Mouse (Mus musculus) stomach, embryonic 16.5 days (tissue): ENCODE measurements around the gene Mmd2. TPM values are rescaled to one million over a fixed set of nuclear protein-coding genes. Genes with fewer than 3 reads are reported as not detected.

Source experiments
- ATAC-seq: fragments of 200-750 bp; cut with Nextera tagmentation; 2 replicates; pipeline ENCODE4 v1.8.0; 2017; ENCODE audit warnings: moderate number of reproducible peaks, moderate TSS enrichment; ENCODE audit not compliant: insufficient read depth, low FRiP score
- H3K27ac ChIP-seq: fragments of 300-500 bp; sonication (generic); 2 replicates; pipeline ENCODE4 v1.5.1; 2014; ENCODE audit warnings: low read length
- H3K27me3 ChIP-seq: fragments of 300-500 bp; sonication (generic); 2 replicates; pipeline ENCODE4 v1.6.1; 2014; ENCODE audit warnings: low read length, control low read depth, mixed read lengths; ENCODE audit not compliant: control insufficient read depth, insufficient read depth
- H3K36me3 ChIP-seq: fragments of 300-500 bp; sonication (generic); 2 replicates; pipeline ENCODE4 v1.6.1; 2014; ENCODE audit warnings: low read length; ENCODE audit not compliant: control insufficient read depth, insufficient read depth
- H3K4me1 ChIP-seq: fragments of 300-500 bp; sonication (generic); 2 replicates; pipeline ENCODE4 v1.6.1; 2014; ENCODE audit warnings: low read length, control low read depth, mixed read lengths; ENCODE audit not compliant: control insufficient read depth, insufficient read depth
- H3K4me2 ChIP-seq: fragments of 300-500 bp; sonication (generic); 2 replicates; pipeline ENCODE4 v1.6.1; 2014; ENCODE audit warnings: low read depth, low read length, mixed read lengths
- H3K4me3 ChIP-seq: fragments of 300-500 bp; sonication (generic); replicated peaks from 2 replicates; pipeline ENCODE4 v1.5.1; 2014; ENCODE audit warnings: mild to moderate bottlenecking, low read length
- H3K9ac ChIP-seq: fragments of 300-500 bp; sonication (generic); 2 replicates; pipeline ENCODE4 v1.6.1; 2014; ENCODE audit warnings: low read length
- H3K9me3 ChIP-seq: fragments of 300-500 bp; sonication (generic); replicated peaks from 2 replicates; pipeline ENCODE4 v1.6.1; 2016; ENCODE audit warnings: low read length, control low read depth; ENCODE audit not compliant: control insufficient read depth
- WGBS: fragments of 180-500 bp; shearing (Covaris S2); extraction: QIAGEN DNeasy Blood & Tissue Kit; methylation state at CpG from one replicate; pipeline ENCODE4 v1.1.7; 2014; 5-methylcytosine and 5-hydroxymethylcytosine counted together
- polyA plus RNA-seq: library from polyadenylated mRNA; unstranded; fragments of >200 nt; fragmentation: Nextera tagmentation; extraction: Ambion mirVana; gene quantifications from 2 replicates; pipeline ENCODE4 v1.2.1, GENCODE M21; 2015

The Mmd2 gene
- polyA plus RNA-seq, 1 experiment from 2014 or later = 3.6 TPM

DNA sequence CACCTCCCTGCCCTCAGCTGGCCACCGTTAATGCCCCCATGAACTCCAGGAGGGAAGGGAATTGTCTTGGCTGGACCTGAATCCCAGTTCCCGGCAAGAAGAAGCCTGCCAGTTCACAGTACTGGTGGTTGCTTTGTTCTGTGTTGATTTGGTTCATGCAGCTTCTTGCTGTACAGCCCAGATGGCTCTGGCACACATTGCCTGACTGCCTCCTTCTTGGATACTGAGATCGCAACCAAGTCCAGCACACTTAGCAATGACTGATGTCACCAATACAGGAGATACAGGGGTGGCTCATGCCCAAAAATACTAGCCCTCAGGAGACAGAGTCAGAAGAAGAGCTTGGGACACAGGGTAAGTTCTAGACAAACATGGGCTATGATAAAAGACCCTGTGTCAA is 12.9 kb downstream of the Mmd2 start:
- 69% methylated on average over 3 of the region's 3 CpGs for WGBS

DNA sequence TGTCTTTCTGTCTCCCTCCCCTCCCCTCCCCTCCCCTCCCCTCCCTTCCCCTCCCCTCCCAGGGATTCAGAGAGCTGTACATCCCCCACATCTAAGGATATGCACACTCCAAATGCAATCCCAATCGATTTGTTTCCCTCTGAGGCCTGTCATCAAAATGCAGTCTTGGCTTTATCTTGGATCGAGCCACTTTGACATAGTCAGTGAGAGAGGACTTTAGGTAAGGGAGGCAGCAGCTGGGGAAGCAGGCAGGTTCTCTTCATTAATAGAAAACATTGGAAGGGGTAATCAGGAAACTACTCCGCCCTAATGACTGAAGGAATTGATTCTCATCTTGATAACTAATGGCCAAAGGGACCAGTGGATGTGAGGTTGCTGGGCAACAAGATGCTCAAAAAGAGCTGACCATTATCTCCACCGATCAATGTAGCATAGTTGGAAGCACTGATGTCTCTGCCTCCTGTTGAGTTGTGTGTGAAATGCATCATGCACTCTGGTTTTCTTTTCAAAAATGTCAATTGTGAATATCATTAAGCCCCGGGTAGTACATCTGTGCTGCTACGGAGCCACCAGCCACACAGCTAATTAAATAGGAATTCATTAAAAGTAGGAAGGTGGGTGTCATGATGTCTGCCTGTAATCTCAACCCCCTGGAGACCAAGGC is 17.5 kb downstream of the Mmd2 start:
- Histone ChIP-seq H3K27ac (no peak overlapping the region), H3K4me1 (no peaks in the 10 kb centered on the region), H3K27me3 (no peaks in the 10 kb centered on the region), H3K9ac (no peak overlapping the region), H3K4me3 (no peak overlapping the region), H3K4me2 (no peak overlapping the region), H3K36me3 (no peaks in the 10 kb centered on the region), H3K9me3 (no peaks in the 10 kb centered on the region)
- 82% methylated on average over 6 of the region's 6 CpGs for WGBS
- ATAC-seq = no peak

More for the DNA sequence above, 12.9 kb downstream of the Mmd2 start:
- Histone ChIP-seq H3K4me3 (no peak overlapping the region), H3K4me1 (no peaks in the 10 kb centered on the region), H3K27ac (no peak overlapping the region), H3K36me3 (no peaks in the 10 kb centered on the region), H3K27me3 (no peaks in the 10 kb centered on the region), H3K9ac (no peak overlapping the region), H3K9me3 (no peaks in the 10 kb centered on the region), H3K4me2 (no peak overlapping the region)
- ATAC-seq = no peak

DNA sequence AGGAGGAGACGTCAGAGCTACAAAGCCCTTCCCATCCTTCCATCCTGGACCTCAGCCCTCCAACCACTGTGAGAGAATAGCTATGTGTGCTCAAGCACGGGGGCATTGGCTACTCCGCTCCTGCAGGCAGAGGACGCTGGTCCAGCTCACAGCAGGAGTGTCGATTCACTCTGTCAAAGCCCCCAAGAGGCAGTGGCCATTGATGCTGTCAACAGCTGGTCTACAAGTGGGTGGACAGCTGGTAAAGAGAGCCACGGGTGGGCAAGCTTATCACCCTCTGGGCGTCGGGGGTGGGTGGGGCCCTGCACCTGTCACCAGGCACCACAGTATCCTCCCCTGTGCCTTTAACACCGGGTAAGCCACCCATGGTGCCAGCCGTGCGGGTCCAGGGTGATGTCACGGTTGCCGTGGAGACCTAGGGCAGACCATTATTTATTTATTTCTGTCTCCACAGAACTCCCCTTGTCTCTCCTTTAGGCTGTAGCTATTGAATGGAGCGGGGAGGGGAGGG is 24.9 kb downstream of the Mmd2 start:
- Histone ChIP-seq H3K4me1 (no peaks in the 10 kb centered on the region), H3K9me3 (no peaks in the 10 kb centered on the region), H3K36me3 (no peaks in the 10 kb centered on the region), H3K27ac (no peak overlapping the region), H3K4me3 (no peak overlapping the region), H3K9ac (no peak overlapping the region), H3K4me2 (no peak overlapping the region), H3K27me3 (no peaks in the 10 kb centered on the region)
- ATAC-seq = peak; percentile 66; the same call in 1 of the 2 replicates
- 49% methylated on average over 14 of the region's 14 CpGs for WGBS

DNA sequence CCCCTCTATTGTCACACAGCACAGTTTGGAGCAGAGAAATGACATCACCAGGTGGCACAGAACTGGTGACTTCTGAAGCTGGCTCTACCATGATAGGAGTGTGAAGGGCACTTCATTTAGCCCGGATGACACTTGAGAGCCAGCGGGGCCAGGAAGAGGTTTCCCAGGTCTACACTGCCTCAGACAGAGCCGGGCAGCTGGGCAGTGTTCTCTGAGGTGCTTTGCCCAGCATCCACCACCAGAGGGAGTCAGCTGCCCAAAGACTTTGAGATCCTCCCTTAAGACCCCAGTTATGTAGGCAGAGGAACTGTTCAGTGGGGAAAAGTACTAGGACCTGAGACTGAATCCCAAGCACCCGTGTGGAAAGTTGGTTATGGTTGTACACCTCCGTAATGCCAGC is 27.1 kb downstream of the Mmd2 start:
- H3K9me3 ChIP-seq = no peaks in the 10 kb centered on the region
- H3K27ac ChIP-seq = no peak overlapping the region
- no peaks in the 10 kb centered on the region for H3K4me1 ChIP-seq
- no peak overlapping the region for H3K9ac ChIP-seq
- H3K4me3 ChIP-seq = no peak overlapping the region
- 9% methylated on average over 5 of the region's 5 CpGs for WGBS
- no peaks in the 10 kb centered on the region for H3K27me3 ChIP-seq
- no peak overlapping the region for H3K4me2 ChIP-seq
- ATAC-seq = 0 out of 2 replicates have a peak, but pooled peaks have one; percentile 35
- no peaks in the 10 kb centered on the region for H3K36me3 ChIP-seq

DNA sequence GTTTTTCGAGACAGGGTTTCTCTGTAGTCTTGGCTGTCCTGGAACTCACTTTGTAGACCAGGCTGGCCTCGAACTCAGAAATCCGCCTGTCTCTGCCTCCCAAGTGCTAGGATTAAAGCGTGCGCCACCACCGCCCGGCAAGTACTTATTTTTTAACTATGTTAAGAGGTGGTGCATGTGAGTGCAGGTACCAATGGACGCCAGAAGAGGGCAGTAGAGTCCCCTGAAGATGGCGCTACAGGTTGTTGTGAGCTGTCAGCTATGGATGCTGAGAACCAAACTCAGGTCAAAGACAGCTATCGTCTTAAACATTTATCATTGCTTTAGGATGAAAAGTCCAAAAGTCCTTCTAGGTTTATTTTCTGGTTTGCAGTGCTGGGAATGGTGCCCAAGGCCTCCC is 30.4 kb downstream of the Mmd2 start:
- Histone ChIP-seq H3K4me3 (no peak overlapping the region), H3K4me2 (no peak overlapping the region), H3K36me3 (no peaks in the 10 kb centered on the region), H3K27me3 (no peaks in the 10 kb centered on the region), H3K9ac (no peak overlapping the region), H3K4me1 (no peaks in the 10 kb centered on the region), H3K27ac (no peak overlapping the region), H3K9me3 (no peaks in the 10 kb centered on the region)
- ATAC-seq = no peak
- WGBS = 86% methylated on average over 10 of the region's 10 CpGs

DNA sequence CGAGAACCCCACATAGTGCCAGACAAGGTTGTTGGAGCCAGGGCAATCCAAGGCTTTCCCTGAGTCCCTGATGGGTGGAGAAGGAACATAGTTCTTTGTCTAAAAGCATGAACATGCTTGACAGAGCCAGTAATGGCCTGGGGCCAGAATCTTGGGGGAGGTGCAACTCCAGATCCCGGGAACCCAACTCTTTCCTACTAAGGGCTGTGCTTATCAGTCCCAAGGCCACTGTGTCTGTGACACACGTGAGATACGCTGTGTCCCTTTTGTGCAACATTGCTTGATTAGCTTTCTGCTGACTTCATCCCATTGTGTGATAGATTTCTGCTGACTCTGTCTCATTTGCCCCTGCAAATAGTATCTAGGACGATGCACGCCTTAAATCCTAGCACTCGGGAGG is 31.8 kb downstream of the Mmd2 start:
- 76% methylated on average over 7 of the region's 7 CpGs for WGBS
- no peak for ATAC-seq
- H3K4me2 ChIP-seq = no peak overlapping the region

DNA sequence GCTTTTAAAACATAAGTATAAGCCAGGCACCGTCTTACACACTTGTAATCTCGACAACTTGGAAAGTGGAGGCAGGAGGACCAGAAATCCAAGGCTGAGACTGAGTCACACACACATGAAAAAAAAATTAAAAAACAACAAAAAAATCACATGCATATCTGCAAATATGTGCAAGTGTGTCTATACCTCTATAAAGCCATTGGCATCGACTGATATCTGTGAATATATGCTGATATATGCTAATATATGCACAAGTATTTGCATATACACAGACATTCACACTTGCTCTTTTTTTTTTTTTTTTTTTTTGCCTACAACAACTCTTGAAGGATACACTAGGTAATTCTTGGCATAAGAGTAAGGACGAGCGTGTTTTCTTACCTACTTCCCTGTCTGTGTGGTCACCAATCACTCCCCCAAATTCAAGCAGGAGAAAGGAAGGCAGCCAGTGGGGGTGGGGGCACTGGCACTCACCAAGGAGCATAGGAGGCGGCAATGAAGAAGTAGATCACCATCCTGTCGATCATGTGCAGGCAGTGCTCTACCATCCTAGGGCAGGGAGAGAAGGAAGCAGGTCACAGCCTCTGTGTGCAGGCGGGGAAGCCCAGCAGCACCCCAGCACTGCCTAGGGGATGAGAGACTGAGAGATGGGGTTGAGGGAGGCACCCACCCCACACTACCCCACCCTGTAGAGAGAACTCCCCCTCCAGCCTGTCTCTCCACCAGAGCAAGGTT is 34.1 kb downstream of the Mmd2 start:
- Histone ChIP-seq H3K36me3 (no peaks in the 10 kb centered on the region), H3K4me3 (no peak overlapping the region), H3K9ac (no peak overlapping the region), H3K4me2 (no peak overlapping the region), H3K27ac (no peak overlapping the region), H3K9me3 (no peaks in the 10 kb centered on the region), H3K4me1 (no peaks in the 10 kb centered on the region), H3K27me3 (no peaks in the 10 kb centered on the region)
- no peak for ATAC-seq
- WGBS = 76% methylated on average over 8 of the region's 8 CpGs

More for the DNA sequence above, 31.8 kb downstream of the Mmd2 start:
- H3K4me3 ChIP-seq = no peak overlapping the region
- H3K27ac ChIP-seq = no peak overlapping the region
- no peak overlapping the region for H3K9ac ChIP-seq
- no peaks in the 10 kb centered on the region for H3K4me1 ChIP-seq
- no peaks in the 10 kb centered on the region for H3K36me3 ChIP-seq
- H3K9me3 ChIP-seq = no peaks in the 10 kb centered on the region
- no peaks in the 10 kb centered on the region for H3K27me3 ChIP-seq

DNA sequence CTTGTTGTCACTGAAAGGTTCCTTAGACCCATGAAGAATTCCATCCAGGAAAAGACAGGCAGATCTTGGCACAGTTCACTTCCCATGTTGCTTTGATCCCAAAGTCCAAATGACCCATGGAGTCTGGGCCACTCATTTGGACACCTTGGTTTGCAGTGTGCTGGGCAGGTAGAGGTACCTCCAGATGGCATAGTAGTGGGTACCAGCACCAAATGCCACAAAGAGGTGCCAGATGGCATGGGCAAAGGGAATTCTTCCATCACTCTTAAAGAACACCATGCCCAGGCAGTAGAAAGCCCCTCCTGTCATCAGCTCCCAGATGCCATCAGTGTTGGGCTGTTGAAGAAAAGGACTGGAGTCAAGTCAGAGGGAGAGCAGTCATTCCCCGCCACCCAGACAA is 44.0 kb downstream of the Mmd2 start:
- H3K9ac ChIP-seq = no peak overlapping the region

DNA sequence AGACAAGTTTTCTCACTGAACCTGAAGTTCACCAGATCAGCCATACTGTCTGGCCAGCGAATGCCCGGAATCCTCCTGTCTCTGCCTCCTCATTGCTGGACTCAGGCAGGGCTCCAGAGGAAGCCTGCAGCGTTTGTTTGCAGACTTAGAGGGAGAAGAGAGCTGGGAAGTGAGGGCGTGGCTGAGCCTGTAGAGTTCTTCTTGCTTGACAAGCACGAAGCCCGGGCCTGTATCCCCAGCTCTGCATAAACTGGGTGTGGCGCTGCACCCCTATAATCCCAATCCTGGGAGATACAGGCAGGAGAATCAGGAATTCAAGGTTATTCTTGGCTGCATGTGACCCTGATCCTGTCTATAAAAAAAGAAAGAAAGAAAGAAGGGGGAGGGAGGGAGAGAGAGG is 48.3 kb downstream of the Mmd2 start:
- no peaks in the 10 kb centered on the region for H3K27me3 ChIP-seq
- H3K4me2 ChIP-seq = no peak overlapping the region
- no peak overlapping the region for H3K9ac ChIP-seq
- 49% methylated on average over 7 of the region's 7 CpGs for WGBS
- no peaks in the 10 kb centered on the region for H3K9me3 ChIP-seq
- no peaks in the 10 kb centered on the region for H3K4me1 ChIP-seq
- no peaks in the 10 kb centered on the region for H3K36me3 ChIP-seq
- H3K27ac ChIP-seq = no peak overlapping the region
- ATAC-seq = no peak
- no peak overlapping the region for H3K4me3 ChIP-seq

More for the DNA sequence above, 44.0 kb downstream of the Mmd2 start:
- WGBS = 91% methylated on average over 1 of the region's 1 CpGs
- Histone ChIP-seq H3K36me3 (no peaks in the 10 kb centered on the region), H3K4me3 (no peak overlapping the region), H3K27ac (no peak overlapping the region), H3K4me2 (no peak overlapping the region), H3K27me3 (no peaks in the 10 kb centered on the region), H3K9me3 (no peaks in the 10 kb centered on the region), H3K4me1 (no peaks in the 10 kb centered on the region)
- ATAC-seq = no peak
